Mouse (Mus musculus): ENCODE measurements at regions not wholly inside any gene's neighbourhood (a gene's known extent, or its start where the extent isn't known, plus 50 kb on each side); places are given as distances from the start of the nearest gene placed in this dataset.
"Not testable (repeated sequence)": the region's sequence is repeated elsewhere in the genome, so short reads cannot be mapped to it uniquely, and the experiment has no call there.

DNA sequence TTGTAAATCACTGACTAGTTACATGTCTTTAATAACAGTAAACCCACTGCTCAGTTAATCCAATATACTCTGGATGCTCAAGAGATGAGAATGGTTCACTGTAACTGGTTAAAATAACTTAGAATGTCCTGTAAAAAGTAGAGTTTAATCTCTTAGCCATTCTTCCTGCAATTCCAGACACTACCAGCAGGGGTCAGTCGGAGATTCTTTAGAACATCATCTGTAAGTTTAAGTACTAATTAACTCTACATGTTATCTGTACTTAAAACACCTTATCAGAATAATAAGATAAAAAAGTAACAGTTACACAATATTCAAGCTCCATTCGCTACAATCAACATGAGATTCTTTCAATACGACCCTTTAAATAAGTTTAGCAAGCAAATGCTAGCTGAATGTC lies 58.7 kb upstream of the Olig3 start:
- no peak for ATAC-seq (replicated peaks; ENCODE audit: low FRiP score, poor library complexity, severe bottlenecking)

- no peak for ATAC-seq (replicated peaks; ENCODE audit: low FRiP score, poor library complexity, severe bottlenecking)
These were observed 60.8 kb upstream of the Olig3 start for GRCm38 (mm10) chr10:19295388-19296013.

DNA sequence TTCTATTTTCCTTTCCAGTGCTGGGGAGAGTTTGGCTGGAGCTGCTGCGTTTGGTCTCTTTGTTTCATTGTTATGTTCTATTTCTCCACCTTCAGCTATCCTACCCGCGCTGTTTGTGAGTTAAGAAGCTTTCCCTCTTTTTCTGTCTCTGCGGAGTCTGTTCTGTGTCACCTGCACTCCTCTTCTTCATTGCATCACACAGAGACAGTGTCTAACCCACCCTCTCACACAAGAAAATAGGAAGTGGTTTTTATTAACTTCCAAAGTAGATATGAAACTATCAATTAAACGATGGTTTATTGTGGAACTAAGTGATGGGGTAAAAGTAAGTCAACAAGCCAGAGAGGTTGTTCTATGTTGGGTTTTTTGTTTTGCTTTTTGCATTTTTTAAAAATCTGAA lies 64.9 kb upstream of the Olig3 start:
- no peak for ATAC-seq (replicated peaks; ENCODE audit: low FRiP score, poor library complexity, severe bottlenecking)

- ATAC-seq (replicated peaks; ENCODE audit: low FRiP score, poor library complexity, severe bottlenecking) = not testable (repeated sequence)
These were observed 65.3 kb upstream of the Olig3 start for GRCm38 (mm10) chr10:19291039-19291438.

GRCm38 (mm10) chr10:19282166-19282565 lies 74.2 kb upstream of the Olig3 start:
- no peak for ATAC-seq (replicated peaks; ENCODE audit: low FRiP score, poor library complexity, severe bottlenecking)

DNA sequence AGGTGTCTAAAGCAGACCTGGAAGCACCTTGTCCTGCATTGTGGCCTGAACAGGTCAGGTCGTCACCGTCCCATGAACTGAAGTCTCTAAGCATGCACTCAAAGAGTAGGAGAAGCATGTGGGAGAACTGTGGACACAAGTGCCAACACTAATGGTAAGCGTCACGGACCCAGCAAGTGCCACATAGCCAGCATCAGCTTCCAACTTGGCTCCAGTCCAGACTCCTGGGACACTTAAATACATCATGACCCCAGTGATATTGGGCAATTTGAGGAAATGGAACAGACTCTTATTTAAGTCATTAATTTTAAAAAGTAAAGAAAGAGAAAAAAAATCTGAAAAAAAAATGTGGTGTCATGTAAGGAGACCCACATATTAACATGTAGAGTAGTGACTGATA lies 75.3 kb upstream of the Olig3 start:
- no peak for ATAC-seq (replicated peaks; ENCODE audit: low FRiP score, poor library complexity, severe bottlenecking)

DNA sequence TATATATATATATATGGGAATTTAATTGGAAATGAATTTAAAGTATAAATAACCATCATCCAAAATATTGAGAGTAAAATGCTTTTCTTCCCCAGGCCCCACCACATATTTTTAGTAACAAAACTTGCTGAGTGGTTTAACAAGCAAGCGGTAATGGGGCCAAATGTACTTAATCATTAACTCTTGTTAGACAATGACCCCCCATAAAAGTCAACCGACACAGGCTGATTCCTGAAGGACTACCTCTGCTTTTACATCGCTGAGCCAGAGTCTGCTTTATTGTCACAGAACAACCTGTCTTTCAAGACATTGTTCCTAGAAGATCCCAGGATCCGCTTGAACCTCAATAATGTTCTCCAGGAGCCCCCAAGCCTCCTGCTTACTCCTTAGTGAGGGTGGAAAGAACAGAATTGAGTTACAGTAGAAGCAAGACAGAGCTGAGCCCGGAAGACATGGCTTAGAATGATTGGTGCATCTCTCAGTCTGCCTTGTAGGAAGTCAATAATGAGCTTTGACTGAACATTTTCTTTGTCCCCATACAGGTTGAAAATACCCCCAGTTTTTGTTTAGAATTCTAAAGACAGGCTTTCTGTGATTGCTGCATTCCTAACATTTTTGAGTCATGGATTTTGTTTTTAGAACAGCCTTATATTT lies 78.0 kb upstream of the Olig3 start:
- ATAC-seq (replicated peaks; ENCODE audit: low FRiP score, poor library complexity, severe bottlenecking) = no peak

DNA sequence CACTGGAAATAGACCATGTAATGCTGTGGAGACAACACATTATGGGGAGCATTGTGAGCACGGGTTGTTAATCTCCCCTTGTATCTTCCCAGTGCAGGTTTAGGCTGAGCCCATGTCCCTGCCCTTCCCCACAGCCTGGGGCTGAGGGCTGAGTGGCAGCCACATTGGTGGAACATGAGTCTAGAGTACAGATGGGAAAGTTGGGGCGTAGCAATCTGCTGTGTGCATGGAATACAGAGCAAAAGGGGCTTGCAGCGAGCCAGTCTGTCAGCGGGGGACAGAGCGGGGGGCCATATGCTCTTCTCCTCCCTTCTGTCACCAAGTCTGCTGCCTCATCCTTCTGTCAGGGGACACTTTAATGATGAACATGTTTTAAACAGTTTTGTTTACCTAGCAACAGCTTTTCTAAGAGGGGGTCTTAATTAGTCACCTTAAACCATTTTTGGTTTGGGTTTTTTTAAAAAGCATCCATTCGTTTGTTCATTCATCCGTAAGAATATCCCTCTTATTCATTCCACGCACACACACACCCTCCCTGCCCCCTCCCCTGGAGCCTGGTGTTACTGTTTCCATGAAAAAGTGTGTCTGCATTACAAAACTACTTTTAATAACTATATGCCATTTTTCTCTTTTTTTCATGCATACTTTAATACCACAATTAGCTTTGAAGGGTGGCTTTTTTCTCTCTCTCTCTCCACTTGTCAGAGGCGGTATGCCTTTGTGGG lies 79.1 kb upstream of the Olig3 start:
- ATAC-seq (replicated peaks; ENCODE audit: low FRiP score, poor library complexity, severe bottlenecking) = no peak

- ATAC-seq (replicated peaks; ENCODE audit: low FRiP score, poor library complexity, severe bottlenecking) = no peak
These were observed 81.3 kb upstream of the Olig3 start for GRCm38 (mm10) chr10:19274985-19275384.

DNA sequence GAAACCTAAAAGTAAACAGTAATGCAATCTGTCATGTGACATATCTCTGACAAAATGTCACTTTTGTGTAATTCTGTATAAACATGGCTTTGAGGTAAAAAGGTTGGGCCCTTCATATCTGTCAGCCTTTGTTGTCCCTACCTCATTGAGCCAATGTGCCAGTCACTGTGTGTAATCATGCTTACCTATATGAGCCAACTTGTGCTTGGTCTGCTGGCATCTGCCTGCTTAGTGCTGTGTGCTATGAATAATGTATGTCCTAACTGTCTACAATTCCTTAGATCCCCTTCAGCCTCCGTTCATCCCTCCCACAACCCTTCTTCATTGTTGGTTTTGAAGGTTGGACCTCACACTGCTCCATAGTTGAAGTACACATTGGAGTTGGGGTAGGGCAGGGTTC lies 86.9 kb upstream of the Olig3 start:
- no peak for ATAC-seq (replicated peaks; ENCODE audit: low FRiP score, poor library complexity, severe bottlenecking)

DNA sequence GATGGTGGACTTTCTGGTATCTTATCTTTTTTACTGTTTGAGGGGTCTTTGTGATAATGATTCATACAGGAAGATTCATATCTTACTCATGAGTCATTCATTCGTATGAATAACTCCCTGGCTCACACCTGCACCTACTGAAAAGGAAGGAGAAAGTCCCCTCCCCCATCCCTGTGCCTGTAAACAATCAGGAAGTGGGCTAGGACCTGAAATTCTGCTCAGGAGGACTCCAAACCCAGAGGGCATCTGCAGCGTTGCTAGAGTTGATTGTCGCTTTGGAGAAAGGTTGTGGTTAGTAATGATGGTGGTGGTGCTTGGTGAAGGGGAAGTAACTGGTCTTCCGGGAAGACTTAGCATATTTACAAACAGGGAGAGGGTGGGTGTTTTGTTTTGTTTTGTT lies 88.3 kb upstream of the Olig3 start:
- no peak for ATAC-seq (replicated peaks; ENCODE audit: low FRiP score, poor library complexity, severe bottlenecking)

- ATAC-seq (replicated peaks; ENCODE audit: low FRiP score, poor library complexity, severe bottlenecking) = no peak
These were observed 116.1 kb upstream of the Olig3 start for GRCm38 (mm10) chr10:19240102-19240759.

- no peak for ATAC-seq (replicated peaks; ENCODE audit: low FRiP score, poor library complexity, severe bottlenecking)
These were observed 140.1 kb upstream of the Olig3 start for GRCm38 (mm10) chr10:19216240-19216639.

- ATAC-seq (replicated peaks; ENCODE audit: low FRiP score, poor library complexity, severe bottlenecking) = no peak
These were observed 146.6 kb upstream of the Olig3 start for GRCm38 (mm10) chr10:19209751-19210150.

DNA sequence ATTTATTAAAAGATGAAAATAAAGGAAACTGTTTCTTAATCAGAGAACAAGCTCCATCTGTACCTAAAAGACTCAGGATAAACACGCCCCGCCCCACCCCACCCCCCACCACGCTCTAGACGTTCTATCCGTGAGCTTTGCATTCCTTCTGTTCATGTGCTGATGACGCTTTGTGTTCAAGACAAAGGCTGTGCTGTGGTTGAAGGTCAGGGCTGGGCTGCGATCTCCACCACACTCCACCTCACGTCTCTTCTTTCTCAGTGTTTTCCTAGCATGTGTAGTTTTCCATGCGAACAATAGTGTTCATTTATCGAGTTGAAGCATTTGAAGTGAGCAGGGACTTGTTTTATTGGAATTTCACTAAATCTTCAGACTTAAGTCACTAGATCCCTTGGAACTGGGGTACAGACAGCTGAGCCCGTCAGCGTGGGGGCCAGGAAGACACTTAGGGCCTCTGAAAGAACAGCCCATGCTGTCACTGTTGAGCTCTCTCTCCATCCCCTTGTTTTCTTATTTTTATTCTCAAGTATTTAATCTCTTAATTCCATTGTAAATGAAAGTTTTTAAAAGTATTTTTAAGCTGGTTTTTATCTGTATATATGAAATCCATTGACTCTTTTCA lies 148.1 kb upstream of the Olig3 start:
- no peak for ATAC-seq (replicated peaks; ENCODE audit: low FRiP score, poor library complexity, severe bottlenecking)

GRCm38 (mm10) chr10:19207505-19207904 lies 148.8 kb upstream of the Olig3 start:
- ATAC-seq (replicated peaks; ENCODE audit: low FRiP score, poor library complexity, severe bottlenecking) = no peak

DNA sequence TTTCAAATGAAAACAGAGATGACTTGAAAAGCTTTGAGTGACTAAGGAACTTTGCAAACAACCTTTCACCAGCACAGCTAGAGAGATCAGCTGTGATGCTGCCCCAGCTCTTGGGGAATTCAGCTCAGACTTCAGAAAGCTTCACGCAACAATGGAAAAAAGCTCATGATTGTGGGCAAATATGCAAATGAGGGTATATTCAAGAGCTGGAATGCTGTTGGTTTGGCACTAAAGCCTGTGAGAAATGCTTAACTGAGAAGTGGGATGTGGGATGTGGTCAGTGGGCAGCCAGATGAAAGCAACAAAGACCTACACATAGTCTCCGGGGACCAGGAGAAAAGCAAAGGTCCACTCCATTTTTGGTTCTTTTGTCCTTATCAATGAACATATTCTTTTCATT lies 156.0 kb upstream of the Olig3 start:
- no peak for ATAC-seq (replicated peaks; ENCODE audit: low FRiP score, poor library complexity, severe bottlenecking)

GRCm38 (mm10) chr10:19195676-19196075 lies 160.7 kb upstream of the Olig3 start:
- no peak for ATAC-seq (replicated peaks; ENCODE audit: low FRiP score, poor library complexity, severe bottlenecking)

- no peak for ATAC-seq (replicated peaks; ENCODE audit: low FRiP score, poor library complexity, severe bottlenecking)
These were observed 161.7 kb upstream of the Olig3 start for GRCm38 (mm10) chr10:19194646-19195045.

DNA sequence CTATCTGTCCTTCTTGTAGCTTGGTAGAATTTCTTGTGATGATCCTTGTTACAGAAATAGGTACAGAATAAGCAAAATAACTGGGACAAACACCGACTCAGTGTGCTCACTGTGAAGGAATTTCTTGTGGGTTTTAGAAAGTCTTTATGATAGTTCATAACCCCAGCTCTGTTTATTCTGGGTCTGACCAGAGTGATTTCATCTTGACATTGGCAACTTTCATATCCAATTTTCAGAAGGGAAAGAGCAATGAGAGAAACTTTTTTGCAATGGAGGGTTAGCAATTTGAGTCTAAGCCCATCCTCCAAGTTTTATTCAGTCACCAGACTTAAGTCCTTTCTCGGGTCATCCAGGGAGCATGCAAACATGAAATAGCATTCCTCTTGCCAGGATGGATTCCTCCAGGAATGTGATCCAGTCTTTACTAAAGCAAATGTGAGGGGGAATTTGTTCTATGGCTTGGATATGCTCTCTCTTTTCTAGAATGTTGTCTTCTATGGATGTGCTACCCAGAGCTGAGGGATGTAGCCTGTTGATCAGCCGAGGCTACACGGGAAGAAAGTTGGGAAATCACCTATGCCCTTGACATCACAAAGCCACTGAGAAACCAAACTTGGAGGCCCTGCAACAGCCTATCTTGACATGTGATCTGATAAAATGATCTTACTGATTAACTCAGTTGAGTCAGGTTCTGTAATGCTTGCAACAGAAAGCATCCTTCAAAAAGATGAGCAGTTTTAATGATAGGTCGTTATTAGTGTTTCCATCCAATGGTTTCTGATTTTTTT lies 163.2 kb upstream of the Olig3 start:
- no peak for ATAC-seq (replicated peaks; ENCODE audit: low FRiP score, poor library complexity, severe bottlenecking)
